Mouse (Mus musculus): ENCODE data around the gene Cldn34b2.

DNA sequence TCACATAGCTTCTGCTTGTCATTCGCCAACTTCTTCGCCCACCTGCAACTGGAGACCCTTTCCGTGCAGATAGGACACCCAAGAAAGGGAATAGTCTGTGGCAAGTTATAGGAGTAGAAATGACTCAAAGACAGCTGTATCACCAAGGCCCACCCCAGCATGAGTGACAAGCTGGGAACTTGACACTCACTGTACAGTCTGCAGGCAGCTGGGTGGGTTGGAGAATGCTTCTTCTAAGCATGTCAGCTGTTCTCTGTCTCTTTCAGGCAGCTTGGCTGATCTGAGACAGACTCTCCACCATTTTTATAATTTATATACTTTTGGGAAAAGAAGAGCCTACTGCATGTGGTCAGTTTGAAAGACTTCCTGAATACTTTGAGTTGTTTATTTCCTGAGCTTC is 39.5 kb upstream of the Cldn34b2 start:
- TF ChIP-seq CTCF (IDR thresholded peaks at IDR 0.05; ENCODE audit: extremely low read depth, insufficient read length, insufficient replicate concordance, low read depth, low read length) (no peak), POLR2A (IDR thresholded peaks at IDR 0.05; ENCODE audit: low read depth, low read length) (no peak)

All from small intestine, adult 2 months (tissue).